Mouse (Mus musculus) embryonic fibroblast, embryonic 13.5 days (primary cell): ENCODE results near the gene Ms4a6c.

ENCODE experiments used
- CTCF ChIP-seq: IDR thresholded peaks from 2 replicates; pipeline ENCODE4 v1.5.1; 2011; ENCODE audit warnings: mild to moderate bottlenecking, control low read depth, low read length, moderate library complexity, borderline replicate concordance; ENCODE audit not compliant: insufficient read depth
- POLR2A ChIP-seq: IDR thresholded peaks from 2 replicates; pipeline ENCODE4 v1.6.1; 2011; ENCODE audit warnings: low read depth, mild to moderate bottlenecking, control low read depth, low read length, moderate library complexity

DNA sequence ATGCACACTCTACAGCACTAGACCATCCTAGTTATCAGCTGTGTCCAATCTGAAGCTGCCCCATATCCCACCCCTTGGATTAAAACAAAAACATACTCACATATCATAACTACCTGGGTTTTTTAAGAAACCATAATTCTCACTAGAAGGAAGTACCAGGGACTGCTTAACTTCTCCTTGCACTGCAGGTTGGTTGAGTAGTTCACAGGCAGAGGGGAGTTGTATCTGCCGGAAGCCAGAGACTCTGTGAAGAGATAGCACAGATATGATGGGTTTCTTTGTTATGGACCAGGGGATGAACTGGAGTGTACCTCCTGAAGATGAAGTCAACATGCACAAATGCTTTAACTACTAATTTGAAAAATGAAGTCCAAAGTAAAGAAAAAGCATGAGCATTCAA lies 31.6 kb downstream of the Ms4a6c start:
- no peak for TF ChIP-seq POLR2A
- TF ChIP-seq CTCF = no peak
